Mouse (Mus musculus) heart, adult 2 months (tissue): ENCODE measurements around the gene Cyb5r4. TPM values are rescaled to one million over a fixed set of nuclear protein-coding genes. Genes with fewer than 3 reads are reported as not detected.

Experiments used
- DNase-seq, 2 experiments: peaks; one replicate each; pipeline ENCODE4 v3.0.0; 2021
- H3K27ac ChIP-seq: fragments of 200-600 bp; 2 replicates; pipeline ENCODE4 v1.8.1; 2022
- H3K27me3 ChIP-seq: fragments of 200-500 bp; 2 replicates; pipeline ENCODE4 v1.6.1; 2012; ENCODE audit warnings: mild to moderate bottlenecking, low read length, inconsistent platforms, mixed read lengths; ENCODE audit not compliant: control insufficient read depth, insufficient read depth
- H3K36me3 ChIP-seq: fragments of 200-500 bp; 2 replicates; pipeline ENCODE4 v1.6.1; 2012; ENCODE audit warnings: low read length, inconsistent platforms; ENCODE audit not compliant: control insufficient read depth, insufficient read depth
- H3K4me1 ChIP-seq: fragments of 200-500 bp; 2 replicates; pipeline ENCODE4 v1.6.1; 2011; ENCODE audit warnings: low read length; ENCODE audit not compliant: control insufficient read depth, insufficient read depth
- H3K4me3 ChIP-seq: fragments of 200-600 bp; 2 replicates; pipeline ENCODE4 v1.8.1; 2022
- H3K79me2 ChIP-seq: fragments of 200-500 bp; replicated peaks from 2 replicates; pipeline ENCODE4 v1.6.1; 2012; ENCODE audit warnings: mild to moderate bottlenecking, inconsistent platforms, low read length, moderate library complexity, mixed read lengths; ENCODE audit not compliant: control insufficient read depth, insufficient read depth
- H3K9ac ChIP-seq: fragments of 200-500 bp; 2 replicates; pipeline ENCODE4 v1.6.1; 2012; ENCODE audit warnings: low read depth, mild to moderate bottlenecking, control low read depth, inconsistent platforms, low read length, mixed read lengths
- CTCF ChIP-seq: fragments of 200-600 bp; IDR thresholded peaks from 2 replicates; pipeline ENCODE4 v1.8.1; 2022; ENCODE audit warnings: antibody characterized with exemption, mild to moderate bottlenecking, moderate library complexity
- EP300 ChIP-seq: fragments of 200-500 bp; IDR thresholded peaks from 2 replicates; pipeline ENCODE4 v1.6.1; 2011; ENCODE audit warnings: low read depth, low read length, control low read depth; ENCODE audit not compliant: insufficient read depth
- POLR2A ChIP-seq: fragments of 200-500 bp; IDR thresholded peaks from 2 replicates; pipeline ENCODE4 v1.6.1; 2011; ENCODE audit warnings: mild to moderate bottlenecking, low read depth, low read length, control low read depth; ENCODE audit not compliant: insufficient read depth
- WGBS: fragments of 180-500 bp; shearing (Covaris S2); methylation state at CpG from one replicate; pipeline ENCODE4 v1.1.7; 2018; 5-methylcytosine and 5-hydroxymethylcytosine counted together
- intact Hi-C: fragments of 180-260 bp; cut with DNase I; formaldehyde crosslinking; loops from one replicate; pipeline ENCODE4 v1.15.1; 2025
- polyA plus RNA-seq: library from polyadenylated mRNA; depleted of rRNA; stranded (reverse); fragments of >200 nt; gene quantifications from 2 replicates; pipeline ENCODE4 v1.2.3, GENCODE M21; 2012
- total RNA-seq, 2 experiments: library from RNA; stranded (reverse); gene quantifications; 2 replicates each; pipeline ENCODE4 v1.2.3; 2021

The Cyb5r4 gene
- total and polyA plus RNA-seq, 3 experiments = 7.9 to 31.3 (median 27.6) TPM

- H3K27ac ChIP-seq = no peak overlapping the region
- 87% methylated on average over 1 of the region's 1 CpGs for WGBS
- DNase-seq = no peak
- no peaks in the 10 kb centered on the region for H3K79me2 ChIP-seq
- no peaks in the 10 kb centered on the region for H3K4me1 ChIP-seq
- TF ChIP-seq EP300 (no peak), POLR2A (no peak), CTCF (no peak)
- H3K36me3 ChIP-seq = no peaks in the 10 kb centered on the region
- H3K4me3 ChIP-seq = no peak overlapping the region
- no peaks in the 10 kb centered on the region for H3K27me3 ChIP-seq
- intact Hi-C loops = no loop called here
- no peak overlapping the region for H3K9ac ChIP-seq
Observed at GRCm38 (mm10) chr9:87008919-87009318, 12.9 kb upstream of the Cyb5r4 start.

GRCm38 (mm10) chr9:87015288-87015937 lies 6.4 kb upstream of the Cyb5r4 start, which contains the start of gene Ripply2:
Gene Ripply2 (plus strand): TSS chr9:87015537.
- no peaks in the 10 kb centered on the region for H3K4me1 ChIP-seq
- H3K36me3 ChIP-seq = no peaks in the 10 kb centered on the region
- TF ChIP-seq EP300 = no peak
- no peak within 1 kb of the TSS for H3K9ac ChIP-seq
- intact Hi-C loops = no loop called here
- no peak for DNase-seq
- peaks cover 5% of the 10 kb centered on the region; the same call in 1 of the 2 replicates for H3K27me3 ChIP-seq
- 2% methylated on average over 71 of the region's 71 CpGs for WGBS
- no peaks in the 10 kb centered on the region for H3K79me2 ChIP-seq
- no peak within 1 kb of the TSS for H3K27ac ChIP-seq
- peak within 1 kb of the TSS; percentile 40 for H3K4me3 ChIP-seq

- Histone ChIP-seq H3K79me2 (no peaks in the 10 kb centered on the region), H3K36me3 (no peaks in the 10 kb centered on the region), H3K4me3 (no peak overlapping the region; the same call in 1 of the 2 replicates), H3K4me1 (no peaks in the 10 kb centered on the region), H3K27me3 (peaks cover 5% of the 10 kb centered on the region; the same call in 1 of the 2 replicates), H3K9ac (no peak overlapping the region), H3K27ac (no peak overlapping the region)
- DNase-seq = no peak
- WGBS = 14% methylated on average over 10 of the region's 10 CpGs
- intact Hi-C loops = no loop called here
- TF ChIP-seq EP300 (no peak), POLR2A (no peak), CTCF (no peak)
Observed at GRCm38 (mm10) chr9:87015938-87016294, 5.9 kb upstream of the Cyb5r4 start.

- H3K27ac ChIP-seq = no peak overlapping the region
- no peaks in the 10 kb centered on the region for H3K36me3 ChIP-seq
- no peak for DNase-seq
- no peak overlapping the region for H3K9ac ChIP-seq
- no peaks in the 10 kb centered on the region for H3K27me3 ChIP-seq
- intact Hi-C loops = loop anchor here (10.0 kb wide), 1 partner anchor 451 kb away; the partner anchor contains the start of genes Pgm3 and Rwdd2a
- TF ChIP-seq CTCF (no peak), POLR2A (no peak), EP300 (no peak)
- H3K4me1 ChIP-seq = no peaks in the 10 kb centered on the region
- WGBS = 55% methylated on average over 6 of the region's 6 CpGs
- no peaks in the 10 kb centered on the region for H3K79me2 ChIP-seq
- H3K4me3 ChIP-seq = no peak overlapping the region
Observed at GRCm38 (mm10) chr9:87025764-87026163, 4.0 kb downstream of the Cyb5r4 start.

- Histone ChIP-seq H3K27ac (no peak overlapping the region), H3K4me3 (no peak overlapping the region), H3K27me3 (no peaks in the 10 kb centered on the region), H3K36me3 (no peaks in the 10 kb centered on the region), H3K79me2 (no peaks in the 10 kb centered on the region), H3K4me1 (no peaks in the 10 kb centered on the region), H3K9ac (no peak overlapping the region)
- DNase-seq = peak; percentile 28 to 51
- TF ChIP-seq CTCF (peak; percentile 99), POLR2A (no peak), EP300 (no peak)
- WGBS = 44% methylated on average over 8 of the region's 8 CpGs
- intact Hi-C loops = loop anchor here (1.0 to 10.0 kb wide), 2 partner anchors 221 to 453 kb away; partner anchors contain the start of genes Pgm3 and Rwdd2a
Observed at GRCm38 (mm10) chr9:87027423-87028084, 5.7 kb downstream of the Cyb5r4 start.

- intact Hi-C loops = no loop called here
Observed at GRCm38 (mm10) chr9:87032196-87032595, 10.4 kb downstream of the Cyb5r4 start.

More at GRCm38 (mm10) chr9:87032196-87032595, 10.4 kb downstream of the Cyb5r4 start:
- H3K4me3 ChIP-seq = no peak overlapping the region
- no peaks in the 10 kb centered on the region for H3K4me1 ChIP-seq
- H3K36me3 ChIP-seq = no peaks in the 10 kb centered on the region
- no peak overlapping the region for H3K9ac ChIP-seq
- TF ChIP-seq CTCF (no peak), POLR2A (no peak), EP300 (no peak)
- WGBS = 72% methylated on average over 4 of the region's 4 CpGs
- DNase-seq = no peak
- H3K27me3 ChIP-seq = no peaks in the 10 kb centered on the region
- no peak overlapping the region for H3K27ac ChIP-seq
- no peaks in the 10 kb centered on the region for H3K79me2 ChIP-seq
